ENCODE assay signal across 9 mouse cellular contexts in the genomic region with DNA sequence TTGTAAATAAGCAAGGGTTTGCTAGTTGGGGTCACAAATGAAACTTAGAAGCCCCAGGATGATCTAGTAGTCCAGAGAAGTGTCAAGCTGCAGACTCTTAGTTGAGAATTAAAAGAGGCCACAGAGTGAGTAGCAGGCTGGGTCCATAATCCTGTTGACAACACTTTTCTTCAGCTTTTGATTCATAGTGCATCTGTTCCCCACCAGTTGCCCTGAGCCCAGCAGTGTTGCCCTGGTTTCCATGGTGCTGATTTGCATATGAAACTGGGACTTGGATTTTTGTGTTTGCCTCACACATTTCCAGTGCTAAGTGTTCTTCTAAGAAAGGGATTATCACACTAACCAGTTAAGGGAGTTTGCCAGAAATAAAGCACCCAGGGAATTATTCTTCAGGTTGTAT.
DNase-seq lines count a peak whose midpoint lies in the region; ATAC-seq and TF ChIP-seq lines count a peak whose summit lies in the region.
"Had no signal": no experiment of that assay in that cellular context is flagged by ENCODE, and none has a peak within 500 bp of the region (broad histone marks: within the 10 kb centered on the region; RNA-seq: fewer than 3 reads in every experiment).

No protein-coding gene starts in this region.

- peak; percentile 94 for DNase-seq in brain, embryonic 14.5 days (ENCODE audit: low read depth)
- DNase-seq in embryo, embryonic 9.5 days (ENCODE audit: extremely low spot score): peak; percentile 20
- no peak for DNase-seq in adrenal gland, postnatal 4 days (ENCODE audit: low spot score in 2 of 2)
- no peak for DNase-seq in gastrocnemius, postnatal 36 days
- DNase-seq in adrenal gland, postnatal 25 days: no peak
- no peak for DNase-seq in cerebellum, adult 18-20 months

- H3K4me1 ChIP-seq in hindbrain, embryonic 15.5 days (replicated peaks): peaks cover 13% of the 10 kb centered on the region; the same call in 1 of the 2 replicates
- peaks cover 9% of the 10 kb centered on the region for H3K4me1 ChIP-seq in midbrain, embryonic 15.5 days

- no peak for TF ChIP-seq POLR2A in brain, embryonic 14.5 days (IDR thresholded peaks at IDR 0.05; ENCODE audit: borderline replicate concordance, extremely low read depth, insufficient read depth, insufficient read length, poor library complexity, severe bottlenecking)

- ATAC-seq in hindbrain, embryonic 15.5 days (ENCODE audit: low FRiP score, low read depth): peak; percentile 40; the same call in 1 of the 2 replicates
- peak; percentile 70; the same call in 1 of the 2 replicates for ATAC-seq in midbrain, embryonic 15.5 days (replicated peaks)

- no peak overlapping the region for H3K4me2 ChIP-seq in hindbrain, embryonic 15.5 days
- no peak overlapping the region for H3K4me2 ChIP-seq in midbrain, embryonic 15.5 days

- no peaks in the 10 kb centered on the region for H3K36me3 ChIP-seq in hindbrain, embryonic 15.5 days
- H3K36me3 ChIP-seq in midbrain, embryonic 15.5 days (replicated peaks): no peaks in the 10 kb centered on the region

- intact Hi-C loops in gastrocnemius, postnatal 36 days (cut with DNase I): no loop called here

- no peak overlapping the region for H3K4me3 ChIP-seq in hindbrain, embryonic 15.5 days
- no peak overlapping the region for H3K4me3 ChIP-seq in midbrain, embryonic 15.5 days

- no peak overlapping the region for H3K9ac ChIP-seq in hindbrain, embryonic 15.5 days
- H3K9ac ChIP-seq in midbrain, embryonic 15.5 days: no peak overlapping the region

- no peak overlapping the region for H3K27ac ChIP-seq in hindbrain, embryonic 15.5 days (replicated peaks)
- no peak overlapping the region for H3K27ac ChIP-seq in midbrain, embryonic 15.5 days
- H3K27ac ChIP-seq: macrophage had no signal

- no peak for TF ChIP-seq CTCF in brain, embryonic 14.5 days (IDR thresholded peaks at IDR 0.05; ENCODE audit: borderline replicate concordance, extremely low read depth, insufficient read depth, insufficient read length)

- no peaks in the 10 kb centered on the region for H3K27me3 ChIP-seq in hindbrain, embryonic 15.5 days
- no peaks in the 10 kb centered on the region for H3K27me3 ChIP-seq in midbrain, embryonic 15.5 days (replicated peaks)

- no peaks in the 10 kb centered on the region for H3K9me3 ChIP-seq in hindbrain, embryonic 15.5 days
- no peaks in the 10 kb centered on the region for H3K9me3 ChIP-seq in midbrain, embryonic 15.5 days

Comparison
In these comparisons a context has a peak if more than half of its experiments do, and no peak if none do; other contexts are left out.
1. DNase-seq: peak in brain, embryonic 14.5 days (single experiment) and embryo, embryonic 9.5 days (single experiment); none in adrenal gland, postnatal 4 days (0 of 2), gastrocnemius, postnatal 36 days (0 of 2), adrenal gland, postnatal 25 days (single experiment) and cerebellum, adult 18-20 months (0 of 2).